Mouse (Mus musculus) macrophage (primary cell): ENCODE data around the gene Atoh7. TPM values are rescaled to one million over a fixed set of nuclear protein-coding genes. Genes with fewer than 3 reads are reported as not detected.

Experiments
- polyA plus RNA-seq: library from polyadenylated mRNA; stranded (reverse); fragments of 250-400 nt; gene quantifications from 3 replicates; pipeline ENCODE4 v1.2.4, GENCODE M21; 2018; ENCODE audit warnings: inconsistent platforms

The Atoh7 gene
- polyA plus RNA-seq, 1 experiment from 2014 or later, result not detected

Other genes starting within 250 kb of the Atoh7 start
- gene Tet1, start 190.7 kb upstream of the Atoh7 start, polyA plus RNA-seq, result 0.04 to 0.12 TPM (median 0.04 TPM) in 3 replicates
- gene Slc25a16, start 179.0 kb upstream of the Atoh7 start, polyA plus RNA-seq, result 10.9 to 14.1 TPM (median 13.0 TPM) in 3 replicates
- 5.2 to 7.5 TPM (median 5.8 TPM) in 3 replicates for gene Dna2, start 152.6 kb upstream of the Atoh7 start, polyA plus RNA-seq
- 9.7 to 10.9 TPM (median 10.0 TPM) in 3 replicates for gene Rufy2, start 119.4 kb upstream of the Atoh7 start, polyA plus RNA-seq
- 14.2 to 26.3 TPM (median 17.7 TPM) in 3 replicates for gene Hnrnph3, start 75.4 kb upstream of the Atoh7 start, polyA plus RNA-seq
- 0.06 to 0.36 TPM in 2 of 3 replicates, not detected in the other for gene Pbld2, start 75.3 kb upstream of the Atoh7 start, polyA plus RNA-seq
- gene Pbld1, start 39.5 kb upstream of the Atoh7 start, polyA plus RNA-seq, result not detected in 3 replicates
- gene Mypn, start 104.3 kb downstream of the Atoh7 start, polyA plus RNA-seq, result not detected in 3 replicates
- gene Herc4, start 144.2 kb downstream of the Atoh7 start, polyA plus RNA-seq, result 24.3 to 43.8 TPM (median 40.5 TPM) in 3 replicates